Mouse (Mus musculus) stomach, postnatal 0 days (tissue): ENCODE measurements at regions not wholly inside any gene's neighbourhood (a gene's known extent, or its start where the extent isn't known, plus 50 kb on each side); places are given as distances from the start of the nearest gene placed in this dataset.

Experiments
- ATAC-seq: fragments of 200-750 bp; cut with Nextera tagmentation; 2 replicates; pipeline ENCODE4 v1.8.0; 2017; ENCODE audit not compliant: low FRiP score, low TSS enrichment
- DNase-seq: peaks from one replicate; pipeline ENCODE4 v3.0.0-alpha.2; 2016; ENCODE audit warnings: low spot score
- H3K27ac ChIP-seq: fragments of 300-500 bp; sonication (generic); replicated peaks from 2 replicates; pipeline ENCODE4 v1.5.1; 2014; ENCODE audit warnings: mild to moderate bottlenecking, control low read depth
- H3K27me3 ChIP-seq: fragments of 300-500 bp; sonication (generic); 2 replicates; pipeline ENCODE4 v1.6.1; 2014; ENCODE audit warnings: low read length; ENCODE audit not compliant: control insufficient read depth, insufficient read depth
- H3K36me3 ChIP-seq: fragments of 300-500 bp; sonication (generic); 2 replicates; pipeline ENCODE4 v1.6.1; 2014; ENCODE audit warnings: low read length, mixed read lengths; ENCODE audit not compliant: control insufficient read depth, insufficient read depth
- H3K4me1 ChIP-seq: fragments of 300-500 bp; sonication (generic); replicated peaks from 2 replicates; pipeline ENCODE4 v1.6.1; 2014; ENCODE audit warnings: antibody characterized with exemption; ENCODE audit not compliant: control insufficient read depth, insufficient read depth
- H3K4me2 ChIP-seq: fragments of 300-500 bp; sonication (generic); replicated peaks from 2 replicates; pipeline ENCODE4 v1.6.1; 2014; ENCODE audit warnings: low read depth, mild to moderate bottlenecking, control low read depth, moderate library complexity
- H3K4me3 ChIP-seq: fragments of 300-500 bp; sonication (generic); 2 replicates; pipeline ENCODE4 v1.5.1; 2014; ENCODE audit warnings: low read depth, low read length, control low read depth
- H3K9ac ChIP-seq: fragments of 300-500 bp; sonication (generic); 2 replicates; pipeline ENCODE4 v1.6.1; 2014; ENCODE audit warnings: mild to moderate bottlenecking, low read length, control low read depth, mixed read lengths
- H3K9me3 ChIP-seq: fragments of 300-500 bp; sonication (generic); 2 replicates; pipeline ENCODE4 v1.6.1; 2016; ENCODE audit warnings: low read length; ENCODE audit not compliant: control insufficient read depth
- CTCF ChIP-seq: IDR thresholded peaks from 2 replicates; pipeline ENCODE4 v1.5.1; 2016; ENCODE audit warnings: antibody characterized with exemption, low read depth, mild to moderate bottlenecking, moderate library complexity
- EP300 ChIP-seq: optimal IDR thresholded peaks from 2 replicates; pipeline ENCODE3; 2016; ENCODE audit warnings: antibody characterized with exemption
- WGBS: fragments of 180-500 bp; shearing (Covaris S2); extraction: QIAGEN DNeasy Blood & Tissue Kit; methylation state at CpG from one replicate; pipeline ENCODE4 v1.1.7; 2014; 5-methylcytosine and 5-hydroxymethylcytosine counted together

DNA sequence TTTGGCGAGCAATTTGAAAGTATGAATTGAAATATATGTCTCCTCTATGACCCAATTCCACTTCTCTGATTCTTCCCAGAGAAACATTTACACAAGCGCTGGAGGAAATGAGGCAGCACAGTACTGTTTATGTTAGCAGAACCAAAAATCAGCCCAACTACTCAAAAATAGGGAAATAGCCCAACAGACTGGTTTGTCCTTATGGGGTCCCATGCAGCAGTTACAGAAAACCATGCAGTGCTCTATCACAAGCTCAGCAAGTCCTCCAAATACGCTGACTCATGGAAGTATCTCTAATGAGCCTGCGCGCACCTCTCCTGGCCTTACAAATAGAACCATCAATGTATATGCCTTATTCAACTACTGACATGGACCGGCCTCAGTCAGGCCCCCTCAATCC is 55.4 kb upstream of the Enpp6 start:
- Histone ChIP-seq H3K9ac (no peak overlapping the region), H3K4me1 (no peaks in the 10 kb centered on the region), H3K4me3 (no peak overlapping the region), H3K36me3 (no peaks in the 10 kb centered on the region), H3K27me3 (no peaks in the 10 kb centered on the region), H3K4me2 (no peak overlapping the region), H3K9me3 (no peaks in the 10 kb centered on the region), H3K27ac (no peak overlapping the region)
- TF ChIP-seq EP300, result no peak
- no peak for TF ChIP-seq CTCF
- no peak for DNase-seq
- 80% methylated on average over 6 of the region's 6 CpGs for WGBS
- ATAC-seq, result no peak

DNA sequence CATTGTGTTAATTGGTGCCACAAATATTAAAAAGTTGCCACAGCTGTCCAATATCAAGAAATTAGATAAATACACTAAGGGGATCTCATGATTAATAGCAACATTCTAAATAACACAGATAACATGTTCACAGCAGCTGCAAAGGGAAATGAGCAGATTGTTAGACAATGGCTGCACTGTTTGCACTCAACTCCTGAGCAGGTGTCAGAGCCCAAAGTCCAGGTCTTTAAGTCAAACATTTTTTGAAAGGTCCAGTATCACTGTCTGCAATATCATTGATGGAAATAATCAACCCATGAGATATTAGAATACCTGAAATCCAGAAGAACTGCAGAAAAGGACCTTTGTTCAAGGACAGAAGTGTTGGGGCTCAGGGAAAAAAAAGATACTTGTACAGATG is 53.4 kb upstream of the Enpp6 start:
- no peaks in the 10 kb centered on the region for H3K36me3 ChIP-seq
- H3K4me1 ChIP-seq, result no peaks in the 10 kb centered on the region
- ATAC-seq (no peak), DNase-seq (no peak)
- no peaks in the 10 kb centered on the region for H3K9me3 ChIP-seq
- no peak overlapping the region for H3K4me3 ChIP-seq
- H3K27me3 ChIP-seq, result no peaks in the 10 kb centered on the region
- no peak overlapping the region for H3K4me2 ChIP-seq
- TF ChIP-seq CTCF (no peak), EP300 (no peak)
- H3K9ac ChIP-seq, result no peak overlapping the region
- H3K27ac ChIP-seq, result no peak overlapping the region

DNA sequence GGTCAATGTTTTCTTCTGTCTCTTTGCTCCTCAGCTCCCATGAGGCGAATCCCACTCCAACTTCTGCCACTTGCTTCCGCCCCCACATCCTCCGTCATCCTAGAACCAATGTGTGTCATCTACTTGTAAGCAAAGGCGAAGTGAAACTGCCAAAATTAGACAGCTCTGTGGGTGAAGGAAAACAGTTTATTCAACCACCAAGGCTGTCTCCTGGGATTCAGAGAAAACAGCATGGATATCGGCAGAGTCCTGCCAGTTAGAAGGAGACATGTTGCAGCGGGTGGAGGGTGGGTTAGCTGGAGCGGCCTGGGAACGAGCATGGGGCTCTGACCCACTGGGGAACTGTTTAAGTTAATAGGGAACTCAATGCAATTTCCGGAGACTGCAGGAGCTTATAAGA is 52.4 kb upstream of the Enpp6 start:
- H3K4me3 ChIP-seq, result no peak overlapping the region
- H3K4me1 ChIP-seq, result no peaks in the 10 kb centered on the region
- H3K4me2 ChIP-seq, result no peak overlapping the region
- ATAC-seq (no peak), DNase-seq (no peak)
- WGBS, result 65% methylated on average over 9 of the region's 9 CpGs
- no peaks in the 10 kb centered on the region for H3K9me3 ChIP-seq
- H3K27ac ChIP-seq, result no peak overlapping the region
- no peaks in the 10 kb centered on the region for H3K36me3 ChIP-seq
- TF ChIP-seq CTCF (no peak), EP300 (no peak)
- H3K27me3 ChIP-seq, result no peaks in the 10 kb centered on the region
- no peak overlapping the region for H3K9ac ChIP-seq

DNA sequence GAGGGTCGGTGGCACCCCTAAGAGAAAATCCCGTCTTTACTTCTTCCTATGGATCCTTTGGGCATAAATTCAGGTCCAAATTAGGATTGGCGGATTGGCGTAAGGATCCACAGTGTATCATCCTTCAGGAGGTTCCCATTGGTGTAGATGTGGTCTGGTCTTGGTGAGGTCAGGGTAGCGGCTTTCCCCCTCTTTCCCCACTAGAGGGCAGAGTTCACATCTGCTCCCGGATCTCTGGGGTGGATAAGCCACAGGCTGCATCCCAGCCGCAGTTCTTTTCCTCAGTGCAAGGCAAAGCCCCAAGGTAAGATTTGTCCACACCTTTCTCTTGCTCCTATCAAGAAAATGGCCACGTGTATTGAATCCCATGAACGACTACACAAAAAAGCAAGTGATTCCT is 51.8 kb upstream of the Enpp6 start:
- 39% methylated on average over 9 of the region's 9 CpGs for WGBS
- H3K4me3 ChIP-seq, result no peak overlapping the region
- peak; percentile 59 for DNase-seq
- no peaks in the 10 kb centered on the region for H3K9me3 ChIP-seq
- H3K4me2 ChIP-seq, result no peak overlapping the region
- H3K9ac ChIP-seq, result no peak overlapping the region
- peak; percentile 81 for ATAC-seq
- no peaks in the 10 kb centered on the region for H3K36me3 ChIP-seq
- no peaks in the 10 kb centered on the region for H3K4me1 ChIP-seq
- no peaks in the 10 kb centered on the region for H3K27me3 ChIP-seq
- no peak for TF ChIP-seq EP300
- peak; percentile 85 for TF ChIP-seq CTCF
- no peak overlapping the region for H3K27ac ChIP-seq

DNA sequence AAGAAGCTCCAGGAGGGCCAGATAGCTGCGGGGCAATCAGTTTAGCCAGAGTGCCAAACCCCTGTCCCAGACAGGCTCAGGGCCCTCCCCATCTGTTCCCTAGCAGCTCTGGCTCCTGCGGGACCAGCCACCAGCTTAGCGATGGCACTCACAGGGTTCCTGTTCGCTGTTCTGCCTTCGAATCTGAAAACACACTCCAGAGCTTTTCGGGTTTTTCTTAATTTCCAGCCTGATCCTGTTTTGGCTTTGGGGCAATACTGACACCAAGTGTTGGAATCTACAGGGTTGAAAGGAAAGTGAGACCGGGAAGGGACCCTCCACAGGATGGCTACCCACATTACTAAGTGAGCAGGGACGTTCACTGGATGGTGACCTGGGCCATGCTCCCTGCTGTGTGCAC is 50.6 kb upstream of the Enpp6 start:
- WGBS, result 25% methylated on average over 8 of the region's 8 CpGs
- no peak overlapping the region; the same call in 1 of the 2 replicates for H3K9ac ChIP-seq
- no peak overlapping the region for H3K27ac ChIP-seq
- peak overlapping the region; percentile 4; the same call in 1 of the 2 replicates for H3K4me3 ChIP-seq
- H3K9me3 ChIP-seq, result no peaks in the 10 kb centered on the region
- DNase-seq, result no peak
- peak; percentile 81 for TF ChIP-seq CTCF
- TF ChIP-seq EP300, result no peak
- no peaks in the 10 kb centered on the region for H3K36me3 ChIP-seq
- no peaks in the 10 kb centered on the region for H3K27me3 ChIP-seq
- 0 out of 2 replicates have a peak, but pooled peaks have one; percentile 41 for ATAC-seq
- H3K4me2 ChIP-seq, result peak overlapping the region; percentile 29; the same call in 1 of the 2 replicates
- H3K4me1 ChIP-seq, result no peaks in the 10 kb centered on the region
